Mouse (Mus musculus) ZHBTc4 (cell line): ENCODE measurements around the gene Tspyl4.

ENCODE experiments used
- DNase-seq: peaks from one replicate; pipeline ENCODE4 v3.0.0-alpha.2; 2011; ENCODE audit warnings: low read depth, low spot score

Tspyl4 gene

GRCm38 (mm10) chr10:34297299-34297979 lies at the start of gene Tspyl4:
Gene Tspyl4, plus strand, starts transcription at chr10:34297442.
- DNase-seq = peak; percentile 96

- peak; percentile 46 for DNase-seq
These were observed 49.5 kb upstream of the Tspyl4 start for GRCm38 (mm10) chr10:34247757-34248156.

GRCm38 (mm10) chr10:34249594-34249993 lies 47.6 kb upstream of the Tspyl4 start:
- no peak for DNase-seq

- DNase-seq = peak; percentile 84
These were observed 44.4 kb upstream of the Tspyl4 start for GRCm38 (mm10) chr10:34252833-34253232.

- DNase-seq = no peak
These were observed 32.1 kb upstream of the Tspyl4 start for GRCm38 (mm10) chr10:34265106-34265505.

- no peak for DNase-seq
These were observed 29.8 kb upstream of the Tspyl4 start for GRCm38 (mm10) chr10:34267312-34268070.

GRCm38 (mm10) chr10:34271681-34272080 lies 25.6 kb upstream of the Tspyl4 start:
- DNase-seq = no peak

GRCm38 (mm10) chr10:34280591-34281175 lies 16.6 kb upstream of the Tspyl4 start:
- DNase-seq = peak; percentile 82

GRCm38 (mm10) chr10:34281211-34281961 lies 15.9 kb upstream of the Tspyl4 start:
- DNase-seq = no peak

GRCm38 (mm10) chr10:34281962-34282388 lies 15.3 kb upstream of the Tspyl4 start, which contains the start of gene Tspyl1:
Gene Tspyl1, plus strand, starts transcription at chr10:34282190.
- DNase-seq = peak; percentile 99

- peak; percentile 56 for DNase-seq
These were observed 14.6 kb upstream of the Tspyl4 start for GRCm38 (mm10) chr10:34282420-34283238.

GRCm38 (mm10) chr10:34296911-34297298 lies 337 bp upstream of the Tspyl4 start:
- no peak for DNase-seq

GRCm38 (mm10) chr10:34297980-34298753 lies 925 bp downstream of the Tspyl4 start:
- no peak for DNase-seq

- no peak for DNase-seq
These were observed 3.1 kb downstream of the Tspyl4 start for GRCm38 (mm10) chr10:34300368-34300767.

- DNase-seq = no peak
These were observed 9.8 kb downstream of the Tspyl4 start for GRCm38 (mm10) chr10:34307070-34307469.

- DNase-seq = no peak
These were observed 12.9 kb downstream of the Tspyl4 start for GRCm38 (mm10) chr10:34309915-34310685.

GRCm38 (mm10) chr10:34312536-34312935 lies 15.3 kb downstream of the Tspyl4 start:
- DNase-seq = no peak

GRCm38 (mm10) chr10:34316571-34317216 lies 19.5 kb downstream of the Tspyl4 start:
- peak; percentile 34 for DNase-seq

- DNase-seq = no peak
These were observed 20.0 kb downstream of the Tspyl4 start for GRCm38 (mm10) chr10:34317217-34317606.
